In the genomic region with DNA sequence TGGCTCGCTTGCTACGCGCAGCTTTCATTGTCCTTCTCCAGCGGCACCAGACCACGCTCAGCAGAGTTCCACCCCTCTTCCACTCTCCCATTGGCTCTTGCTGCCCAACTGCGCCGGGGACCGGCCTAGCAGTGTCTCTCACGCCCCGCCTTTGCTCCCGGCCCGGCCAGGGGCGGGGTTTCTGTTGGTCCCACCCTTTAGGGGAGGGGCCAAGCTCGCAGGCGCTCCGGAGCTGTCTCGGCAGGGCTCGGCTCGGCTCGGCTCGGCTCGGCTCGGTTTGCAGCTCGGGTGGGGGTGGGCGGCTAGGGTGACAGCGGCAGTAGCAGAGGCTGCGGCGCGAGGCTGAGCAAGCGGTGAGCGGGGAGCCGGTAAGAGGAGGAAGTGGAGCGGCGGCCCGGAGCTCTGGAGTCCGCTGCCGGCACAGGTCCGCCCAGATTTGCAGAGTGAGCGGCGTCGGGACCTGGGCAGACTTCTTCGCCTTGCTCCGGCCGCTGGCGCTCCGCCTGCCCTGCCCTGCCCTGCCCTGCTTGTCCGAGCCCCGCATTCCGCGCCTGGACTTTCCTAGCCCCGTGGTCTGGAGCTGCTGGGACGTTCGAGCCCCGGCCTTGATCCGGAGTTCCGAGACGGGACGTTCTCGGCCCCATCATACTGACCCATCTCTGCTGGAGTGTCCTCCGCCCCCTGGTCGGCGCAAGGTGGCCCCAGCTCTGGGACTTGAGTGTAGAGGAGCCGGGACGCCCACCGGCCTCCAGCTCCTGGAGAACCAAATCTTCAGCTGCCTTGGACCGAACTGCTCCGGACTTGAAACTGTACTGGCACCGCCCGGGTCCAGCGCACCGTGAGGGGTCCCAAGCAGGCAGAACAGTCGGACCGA, we compare ENCODE assay signal across 8 mouse cellular contexts. TPM values are rescaled to one million over a fixed set of nuclear protein-coding genes. Genes with fewer than 3 reads are reported as not detected.
DNase-seq lines count a peak whose midpoint lies in the region; ATAC-seq lines count a peak whose summit lies in the region.

A gene (plus strand): TSS at position 201 of the 874 bp plus-strand sequence.

- peaks cover 17% of the 10 kb centered on the region for H3K4me1 ChIP-seq in hindbrain, embryonic 11.5 days (replicated peaks; ENCODE audit: control insufficient read depth, insufficient read depth, low read length)

- H3K36me3 ChIP-seq in hindbrain, embryonic 11.5 days (ENCODE audit: control insufficient read depth, insufficient read depth, low read length): no peaks in the 10 kb centered on the region

- H3K9ac ChIP-seq in hindbrain, embryonic 11.5 days (ENCODE audit: low read depth, low read length): peak within 1 kb of the TSS; percentile 92

- DNase-seq in Muller cell, postnatal 12 days (ENCODE audit: inconsistent ontology term): peak; percentile 100
- DNase-seq in cerebellum, adult 9-11 months: peak; percentile 98
- peak; percentile 95 to 99 for DNase-seq in frontal cortex, adult 2 months (ENCODE audit: extremely low spot score in 1 of 2, low spot score in 1 of 2)
- DNase-seq in hindbrain, embryonic 11.5 days (ENCODE audit: low spot score): peak; percentile 99
- DNase-seq in layer of hippocampus, postnatal 10 days (ENCODE audit: low spot score in 2 of 2): peak; percentile 100
- peak; percentile 99 for DNase-seq in lung, postnatal 10 days
- DNase-seq in ovary, postnatal 36 days (ENCODE audit: low spot score): peak; percentile 100
- peak; percentile 99 for DNase-seq in thymus, postnatal 25 days

- H3K4me3 ChIP-seq in hindbrain, embryonic 11.5 days (ENCODE audit: low read depth, low read length): peak within 1 kb of the TSS; percentile 76

- H3K9me3 ChIP-seq in hindbrain, embryonic 11.5 days (ENCODE audit: control insufficient read depth, low read length): no peaks in the 10 kb centered on the region

- under 1% methylated on average over 70 of the region's 73 CpGs for WGBS in hindbrain, embryonic 11.5 days

- H3K27ac ChIP-seq in hindbrain, embryonic 11.5 days (ENCODE audit: low read depth, low read length): peak within 1 kb of the TSS; percentile 98

- peak; percentile 96 for ATAC-seq in hindbrain, embryonic 11.5 days (ENCODE audit: low FRiP score)

- H3K27me3 ChIP-seq in hindbrain, embryonic 11.5 days (ENCODE audit: control insufficient read depth, insufficient read depth, low read length): peaks cover 3% of the 10 kb centered on the region; the same call in 1 of the 2 replicates

- H3K4me2 ChIP-seq in hindbrain, embryonic 11.5 days (replicated peaks; ENCODE audit: low read depth, low read length): peak within 1 kb of the TSS; percentile 98

RNA-seq across cellular contexts. Expression of the gene that starts here (rescaled TPM):
- 54.1 and 66.2 TPM in 2 replicates for polyA plus RNA-seq in frontal cortex, adult 2 months (2012; rRNA removed)
- polyA plus RNA-seq in hindbrain, embryonic 11.5 days (2014; fragmentation: Nextera tagmentation; extraction: Ambion mirVana): 23.0 and 25.9 TPM in 2 replicates
- 10 to 100 TPM; 31.4 to 37.4 TPM for total RNA-seq in layer of hippocampus, postnatal 10 days (2021)

Comparison
In these comparisons a context has a peak if more than half of its experiments do, and no peak if none do; other contexts are left out.
1. Peak in every context shown above with its lines: DNase-seq, ATAC-seq, H3K4me3 ChIP-seq and H3K27ac ChIP-seq.